Mouse (Mus musculus): ENCODE results near the gene 2310030G06Rik.

DNA sequence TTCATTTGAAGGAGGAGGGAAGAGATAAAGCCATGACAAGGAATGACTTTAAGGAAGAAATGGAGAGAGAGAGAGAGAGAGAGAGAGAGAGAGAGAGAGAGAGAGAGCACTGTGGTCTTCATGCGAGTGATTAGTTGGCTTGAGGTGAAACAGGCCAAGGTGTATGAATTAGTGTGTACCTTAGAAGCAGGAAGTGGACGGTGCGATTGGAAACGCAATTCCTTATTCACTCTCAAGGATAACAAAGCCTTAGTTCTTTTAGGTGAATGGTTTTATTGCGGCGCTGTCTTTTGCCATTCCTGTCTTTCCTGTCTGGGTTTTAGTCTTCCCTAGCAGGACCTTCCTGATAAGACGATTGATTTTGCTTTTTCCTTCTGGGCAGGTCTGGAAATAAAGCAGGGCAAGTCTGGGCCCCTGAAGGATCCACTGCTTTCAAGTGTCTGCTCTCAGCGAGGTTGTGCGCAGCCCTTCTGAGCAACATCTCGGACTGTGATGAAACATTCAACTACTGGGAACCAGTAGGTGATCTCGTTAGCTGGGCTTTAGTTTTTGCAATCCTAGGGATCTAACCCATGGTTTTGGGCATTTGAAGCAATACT, 29.9 kb upstream of the 2310030G06Rik start:
- TF ChIP-seq EP300 (optimal IDR thresholded peaks at IDR 0.05) (no peak), CTCF (IDR thresholded peaks at IDR 0.05; ENCODE audit: low read depth) (no peak)

Measured in stomach, postnatal 0 days (tissue).